Mouse (Mus musculus) neural tube, embryonic 11.5 days (tissue): ENCODE results near the gene Il17rc. TPM values are rescaled to one million over a fixed set of nuclear protein-coding genes. Genes with fewer than 3 reads are reported as not detected.

Experiments
- ATAC-seq: fragments of 200-750 bp; cut with Nextera tagmentation; 2 replicates; pipeline ENCODE4 v1.8.0; 2017; ENCODE audit warnings: moderate number of reproducible peaks, mild to moderate bottlenecking, moderate TSS enrichment, moderate library complexity; ENCODE audit not compliant: insufficient read depth, low FRiP score, low TSS enrichment
- DNase-seq: peaks from one replicate; pipeline ENCODE4 v3.0.0-alpha.2; 2015; ENCODE audit warnings: low spot score
- H3K27ac ChIP-seq: fragments of 300-500 bp; sonication (generic); 2 replicates; pipeline ENCODE4 v1.5.1; 2014; ENCODE audit warnings: low read depth, mild to moderate bottlenecking, low read length
- H3K27me3 ChIP-seq: fragments of 300-500 bp; sonication (generic); 2 replicates; pipeline ENCODE4 v1.6.1; 2014; ENCODE audit warnings: mild to moderate bottlenecking, low read length, mixed read lengths; ENCODE audit not compliant: control insufficient read depth, insufficient read depth
- H3K36me3 ChIP-seq: fragments of 300-500 bp; sonication (generic); 2 replicates; pipeline ENCODE4 v1.6.1; 2014; ENCODE audit warnings: mild to moderate bottlenecking, low read length, moderate library complexity, mixed read lengths; ENCODE audit not compliant: control insufficient read depth, insufficient read depth
- H3K4me1 ChIP-seq: fragments of 300-500 bp; sonication (generic); 2 replicates; pipeline ENCODE4 v1.6.1; 2014; ENCODE audit warnings: low read length, mixed read lengths; ENCODE audit not compliant: control insufficient read depth, insufficient read depth
- H3K4me2 ChIP-seq: fragments of 300-500 bp; sonication (generic); 2 replicates; pipeline ENCODE4 v1.6.1; 2014; ENCODE audit warnings: low read depth, mild to moderate bottlenecking, moderate library complexity
- H3K4me3 ChIP-seq: fragments of 300-500 bp; sonication (generic); 2 replicates; pipeline ENCODE4 v1.5.1; 2014; ENCODE audit warnings: low read depth, low read length
- H3K9ac ChIP-seq: fragments of 300-500 bp; sonication (generic); 2 replicates; pipeline ENCODE4 v1.6.1; 2014; ENCODE audit warnings: mild to moderate bottlenecking, low read length
- H3K9me3 ChIP-seq: fragments of 300-500 bp; sonication (generic); 2 replicates; pipeline ENCODE4 v1.6.1; 2016; ENCODE audit warnings: low read length; ENCODE audit not compliant: control insufficient read depth
- WGBS: fragments of 180-500 bp; shearing (Covaris S2); extraction: QIAGEN DNeasy Blood & Tissue Kit; methylation state at CpG from one replicate; pipeline ENCODE4 v1.1.7; 2014; 5-methylcytosine and 5-hydroxymethylcytosine counted together
- polyA plus RNA-seq: library from polyadenylated mRNA; unstranded; fragments of >200 nt; fragmentation: Nextera tagmentation; extraction: Ambion mirVana; gene quantifications from 2 replicates; pipeline ENCODE4 v1.2.1, GENCODE M21; 2014

Il17rc gene
- polyA plus RNA-seq, 1 experiment from 2014 or later: 3.4 TPM

- Histone ChIP-seq H3K4me2 (no peak overlapping the region), H3K9ac (no peak overlapping the region), H3K9me3 (no peaks in the 10 kb centered on the region), H3K27me3 (no peaks in the 10 kb centered on the region), H3K27ac (no peak overlapping the region), H3K36me3 (no peaks in the 10 kb centered on the region), H3K4me3 (no peak overlapping the region), H3K4me1 (no peaks in the 10 kb centered on the region)
- ATAC-seq (no peak), DNase-seq (no peak)
- WGBS: 70% methylated on average over 7 of the region's 7 CpGs
Measured at GRCm38 (mm10) chr6:113464040-113464439, 7.2 kb upstream of the Il17rc start.

GRCm38 (mm10) chr6:113465602-113466001 is 5.6 kb upstream of the Il17rc start:
- H3K4me3 ChIP-seq: no peak overlapping the region
- no peak overlapping the region for H3K4me2 ChIP-seq
- H3K27me3 ChIP-seq: peaks cover 5% of the 10 kb centered on the region; the same call in 1 of the 2 replicates
- ATAC-seq: no peak
- no peak overlapping the region for H3K27ac ChIP-seq
- H3K4me1 ChIP-seq: peaks cover 5% of the 10 kb centered on the region; the same call in 1 of the 2 replicates
- no peaks in the 10 kb centered on the region for H3K9me3 ChIP-seq
- 53% methylated on average over 5 of the region's 5 CpGs for WGBS
- no peak overlapping the region for H3K9ac ChIP-seq
- no peaks in the 10 kb centered on the region for H3K36me3 ChIP-seq
- DNase-seq: no peak

GRCm38 (mm10) chr6:113468512-113468911 is 2.7 kb upstream of the Il17rc start:
- Histone ChIP-seq H3K36me3 (no peaks in the 10 kb centered on the region), H3K4me1 (peaks cover 5% of the 10 kb centered on the region), H3K27ac (no peak overlapping the region), H3K9ac (no peak overlapping the region), H3K27me3 (peaks cover 7% of the 10 kb centered on the region; the same call in 1 of the 2 replicates), H3K9me3 (no peaks in the 10 kb centered on the region), H3K4me2 (no peak overlapping the region), H3K4me3 (no peak overlapping the region)
- no peak for DNase-seq
- ATAC-seq: no peak
- 63% methylated on average over 3 of the region's 3 CpGs for WGBS

GRCm38 (mm10) chr6:113469021-113469420 is 2.2 kb upstream of the Il17rc start:
- Histone ChIP-seq H3K27ac (no peak overlapping the region), H3K9ac (peak overlapping the region; percentile 52)
- peak; percentile 62 for ATAC-seq

GRCm38 (mm10) chr6:113469432-113469831 is 1.8 kb upstream of the Il17rc start:
- Histone ChIP-seq H3K4me2 (peak overlapping the region; percentile 56), H3K27me3 (peaks cover 7% of the 10 kb centered on the region; the same call in 1 of the 2 replicates), H3K9ac (peak overlapping the region; percentile 52), H3K4me1 (peaks cover 5% of the 10 kb centered on the region), H3K4me3 (peak overlapping the region; percentile 33), H3K27ac (no peak overlapping the region), H3K9me3 (no peaks in the 10 kb centered on the region), H3K36me3 (no peaks in the 10 kb centered on the region)
- WGBS: 1% methylated on average over 31 of the region's 31 CpGs
- ATAC-seq: peak; percentile 73
- peak; percentile 84 for DNase-seq

More at GRCm38 (mm10) chr6:113469021-113469420, 2.2 kb upstream of the Il17rc start:
- peak; percentile 70 for DNase-seq
- Histone ChIP-seq H3K4me1 (peaks cover 5% of the 10 kb centered on the region), H3K9me3 (no peaks in the 10 kb centered on the region), H3K27me3 (peaks cover 7% of the 10 kb centered on the region; the same call in 1 of the 2 replicates), H3K4me3 (peak overlapping the region; percentile 33), H3K36me3 (no peaks in the 10 kb centered on the region), H3K4me2 (peak overlapping the region; percentile 56)
- WGBS: 11% methylated on average over 9 of the region's 9 CpGs

GRCm38 (mm10) chr6:113472061-113472460 is 834 bp downstream of the Il17rc start:
- DNase-seq (no peak), ATAC-seq (no peak)
- peaks cover 7% of the 10 kb centered on the region; the same call in 1 of the 2 replicates for H3K27me3 ChIP-seq
- H3K36me3 ChIP-seq: no peaks in the 10 kb centered on the region
- H3K9me3 ChIP-seq: no peaks in the 10 kb centered on the region
- H3K4me3 ChIP-seq: no peak overlapping the region
- no peak overlapping the region for H3K9ac ChIP-seq
- H3K4me2 ChIP-seq: no peak overlapping the region
- H3K27ac ChIP-seq: no peak overlapping the region
- 59% methylated on average over 10 of the region's 10 CpGs for WGBS
- peaks cover 5% of the 10 kb centered on the region for H3K4me1 ChIP-seq

- no peak overlapping the region for H3K27ac ChIP-seq
- H3K9ac ChIP-seq: no peak overlapping the region
- peaks cover 7% of the 10 kb centered on the region; the same call in 1 of the 2 replicates for H3K27me3 ChIP-seq
- H3K4me1 ChIP-seq: peaks cover 5% of the 10 kb centered on the region
- DNase-seq: no peak
- WGBS: 79% methylated on average over 2 of the region's 2 CpGs
- H3K4me2 ChIP-seq: no peak overlapping the region
- H3K36me3 ChIP-seq: no peaks in the 10 kb centered on the region
- no peaks in the 10 kb centered on the region for H3K9me3 ChIP-seq
- no peak overlapping the region for H3K4me3 ChIP-seq
- no peak for ATAC-seq
Measured at GRCm38 (mm10) chr6:113473246-113473645, 2.0 kb downstream of the Il17rc start.

GRCm38 (mm10) chr6:113473715-113474114 is 2.5 kb downstream of the Il17rc start:
- Histone ChIP-seq H3K9me3 (no peaks in the 10 kb centered on the region), H3K4me3 (no peak overlapping the region), H3K27ac (no peak overlapping the region), H3K4me1 (peaks cover 5% of the 10 kb centered on the region), H3K27me3 (peaks cover 7% of the 10 kb centered on the region; the same call in 1 of the 2 replicates), H3K9ac (no peak overlapping the region), H3K36me3 (no peaks in the 10 kb centered on the region), H3K4me2 (no peak overlapping the region)
- ATAC-seq (no peak), DNase-seq (no peak)
- 84% methylated on average over 6 of the region's 6 CpGs for WGBS

- ATAC-seq (0 out of 2 replicates have a peak, but pooled peaks have one; percentile 51), DNase-seq (peak; percentile 53)
- no peak overlapping the region for H3K4me3 ChIP-seq
- no peaks in the 10 kb centered on the region for H3K36me3 ChIP-seq
- H3K9ac ChIP-seq: no peak overlapping the region
- no peak overlapping the region for H3K4me2 ChIP-seq
- no peaks in the 10 kb centered on the region for H3K27me3 ChIP-seq
- H3K4me1 ChIP-seq: 0 out of 2 replicates have a peak, but pooled peaks cover 7% of the 10 kb centered on the region
- no peak overlapping the region for H3K27ac ChIP-seq
- no peaks in the 10 kb centered on the region for H3K9me3 ChIP-seq
- WGBS: 39% methylated on average over 7 of the region's 7 CpGs
Measured at GRCm38 (mm10) chr6:113477353-113477752, 6.1 kb downstream of the Il17rc start.
